Mouse (Mus musculus) left cerebral cortex, postnatal 36 days (tissue): ENCODE results near the gene Hdc. TPM values are rescaled to one million over a fixed set of nuclear protein-coding genes. Genes with fewer than 3 reads are reported as not detected.

Source experiments
- DNase-seq, 2 experiments: peaks; one replicate each; pipeline ENCODE4 v3.0.0; 2021 to 2022; ENCODE audit warnings: low spot score in 2 of 2, mixed read lengths in 1 of 2
- intact Hi-C: fragments of 180-260 bp; cut with DNase I; formaldehyde crosslinking; loops from one replicate; pipeline ENCODE4 v1.15.1; 2025
- total RNA-seq, 2 experiments: library from RNA; stranded (reverse); gene quantifications; 2 replicates each; pipeline ENCODE4 v1.2.3; 2021

Gene Hdc
- total RNA-seq, 2 experiments from 2014 or later, result 0.20 to 0.76 TPM

DNA sequence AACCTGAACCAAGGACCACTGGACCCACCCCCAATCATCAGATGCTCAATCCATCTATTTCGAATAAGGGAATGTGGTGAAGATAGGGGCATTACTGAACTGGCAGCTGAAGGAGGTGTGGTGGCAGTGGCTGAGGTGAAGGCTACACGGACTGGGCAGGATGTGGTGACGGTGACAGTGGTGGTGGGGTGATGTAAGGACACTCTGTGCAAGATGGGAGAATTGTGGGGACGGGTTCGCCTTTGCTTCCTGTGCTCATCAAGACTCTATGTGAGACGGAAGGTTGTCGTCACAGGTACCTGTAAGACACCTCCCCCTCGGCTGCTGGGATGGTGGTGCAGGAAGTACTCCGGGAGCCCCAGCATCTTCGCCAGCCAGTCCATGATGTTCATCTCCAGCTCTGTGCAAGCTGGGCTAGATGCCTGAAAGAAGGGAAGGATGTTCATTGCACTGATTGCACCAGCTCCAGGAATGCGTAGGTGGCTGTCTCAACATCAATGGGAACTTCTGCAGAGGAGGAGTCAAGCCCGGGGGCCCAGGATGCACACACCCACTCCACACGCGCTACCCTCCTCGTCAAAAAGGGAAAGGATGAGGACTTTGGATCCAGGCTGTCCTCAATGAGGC is 12.9 kb downstream of the Hdc start:
- intact Hi-C loops, result no loop called here
- no peak for DNase-seq

DNA sequence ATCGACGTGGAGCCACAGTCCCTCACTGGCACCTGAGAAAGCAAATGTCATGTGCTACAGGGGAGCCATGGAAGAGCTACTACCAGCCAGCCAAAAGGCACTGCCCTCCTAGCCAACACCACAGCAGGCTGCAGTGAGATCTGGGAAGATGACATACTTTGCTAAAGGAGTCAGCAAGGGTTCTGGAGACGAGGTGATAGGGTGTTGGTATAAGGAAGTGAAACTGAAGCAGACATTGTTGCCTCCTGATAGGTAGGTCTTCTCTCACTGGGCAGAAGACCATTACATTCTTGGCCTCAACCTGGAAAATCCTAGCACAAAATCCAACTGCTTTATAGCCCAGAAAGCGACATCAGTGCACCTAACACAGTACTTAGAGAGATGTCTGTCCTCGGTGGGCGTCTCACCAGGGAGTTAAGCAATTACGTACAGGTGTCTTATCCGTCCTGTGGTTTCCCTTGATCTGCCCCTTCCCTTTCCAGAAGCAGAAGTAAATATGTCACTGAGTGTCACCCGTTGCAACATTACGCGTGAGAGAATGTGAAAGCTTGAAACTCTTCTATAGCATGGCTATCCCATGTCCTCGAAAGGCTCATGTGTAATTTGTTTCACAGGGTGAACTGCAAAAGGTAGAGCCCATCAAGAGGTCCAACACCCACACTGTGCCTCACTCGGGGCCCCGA is 17.0 kb downstream of the Hdc start:
- intact Hi-C loops, result no loop called here
- no peak for DNase-seq

DNA sequence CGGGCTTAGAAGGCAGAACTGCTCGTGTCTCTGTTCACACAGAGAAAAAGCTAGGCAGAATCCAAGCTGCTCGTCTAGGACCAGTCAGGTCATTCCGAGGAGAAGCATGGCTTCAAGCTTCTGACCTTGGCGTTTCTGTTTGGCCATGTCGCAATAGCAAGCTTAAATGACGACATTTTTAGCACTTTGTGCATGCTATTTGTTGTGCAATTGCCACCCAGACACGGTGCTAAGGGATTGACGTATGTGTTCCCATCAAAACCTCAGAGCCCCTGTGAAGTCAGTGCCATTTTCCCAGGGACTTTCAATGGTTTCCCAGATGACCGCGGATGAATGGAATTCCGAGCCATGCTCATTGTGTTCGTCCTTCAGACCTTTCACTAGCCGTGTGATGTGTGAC is 18.6 kb downstream of the Hdc start:
- intact Hi-C loops, result no loop called here
- no peak for DNase-seq

DNA sequence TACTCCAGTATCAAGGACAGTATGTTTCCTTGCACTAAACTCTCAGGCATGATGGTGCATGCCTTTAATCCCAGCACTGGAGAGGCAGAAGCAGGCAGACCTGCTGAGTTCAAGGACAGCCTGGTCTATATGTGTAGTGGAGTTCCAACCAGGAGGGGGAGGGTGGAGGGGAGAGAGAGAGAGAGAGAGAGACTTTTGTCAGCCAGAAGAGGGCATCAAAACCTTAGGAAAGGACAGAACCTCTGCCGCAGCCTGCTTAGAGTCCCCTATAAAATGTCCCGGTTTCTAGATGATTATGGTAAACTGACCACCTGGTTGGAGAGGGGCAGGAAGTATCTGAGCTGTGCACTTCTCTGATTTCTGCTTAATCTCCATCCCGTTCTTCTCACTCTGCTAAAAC is 20.1 kb downstream of the Hdc start:
- DNase-seq, result no peak

DNA sequence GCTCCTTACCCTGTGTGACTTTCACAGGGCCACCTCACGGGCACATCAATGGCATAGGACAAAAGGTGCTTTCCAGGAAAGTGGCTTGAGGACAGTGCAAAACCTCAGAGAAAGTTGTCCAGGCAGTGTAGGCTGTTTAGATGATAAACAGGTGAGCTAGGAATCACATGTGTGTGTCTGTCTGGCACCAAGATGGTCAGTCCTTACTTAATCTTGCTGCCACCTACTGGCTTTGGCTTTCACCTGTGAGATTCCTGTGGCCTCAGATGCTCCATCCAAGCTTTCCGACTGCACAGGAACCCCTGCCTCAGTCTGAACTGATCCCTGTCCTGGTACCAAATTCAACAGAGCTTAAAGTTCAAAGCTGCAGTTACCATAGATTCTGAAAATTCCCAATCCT is 20.7 kb downstream of the Hdc start:
- no peak for DNase-seq
- intact Hi-C loops, result loop anchor here (5.0 to 10.0 kb wide), 2 partner anchors 64 to 406 kb away; partner anchors contain the start of gene Ap4e1

More for the DNA sequence above, 20.1 kb downstream of the Hdc start:
- intact Hi-C loops, result loop anchor here (5.0 to 10.0 kb wide), 2 partner anchors 63 to 406 kb away; partner anchors contain the start of gene Ap4e1

DNA sequence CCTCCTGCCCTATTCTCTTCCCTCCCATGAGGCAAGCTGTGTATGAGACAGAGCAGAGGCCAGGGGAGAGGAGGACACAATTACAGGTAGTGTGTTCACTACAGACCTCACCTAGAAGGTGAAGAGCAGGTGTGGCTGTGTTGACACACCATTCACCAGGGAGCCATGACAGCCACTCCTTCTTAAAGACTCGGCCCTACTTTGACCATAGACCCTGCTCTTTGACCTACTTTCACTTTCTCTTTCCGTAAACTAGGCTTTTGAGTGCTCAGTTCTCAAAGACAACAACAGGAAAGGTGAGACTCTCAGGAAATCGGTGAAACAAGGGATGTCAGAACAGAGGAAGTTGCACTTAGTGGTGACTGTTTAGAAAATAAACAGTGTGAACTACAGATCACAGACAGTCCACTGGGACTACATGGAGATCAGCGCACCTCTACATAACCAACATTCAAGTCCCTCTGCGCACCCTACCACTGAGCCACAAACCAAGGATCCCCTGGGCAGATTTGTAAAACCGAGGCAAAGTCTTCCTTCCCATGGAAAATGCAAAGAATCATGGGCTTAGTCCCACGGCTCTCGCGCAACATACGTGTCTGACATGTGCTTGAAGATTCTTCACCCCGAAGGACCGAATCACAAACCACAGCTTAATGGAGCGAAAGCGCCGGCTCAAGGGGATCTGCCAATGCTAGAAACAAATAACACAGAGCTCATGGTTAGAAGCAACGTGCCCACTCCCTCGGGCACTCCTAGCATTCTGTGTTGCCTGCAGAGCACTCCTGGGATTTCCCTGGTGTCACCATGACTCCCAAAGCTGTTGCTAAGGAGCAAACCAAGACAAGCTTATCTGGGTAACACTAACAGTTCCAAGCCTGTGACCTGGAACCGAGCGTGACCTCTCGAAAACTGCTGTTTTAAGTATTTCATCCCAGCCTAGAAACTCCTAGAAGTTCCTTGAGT is 21.5 kb downstream of the Hdc start:
- no peak for DNase-seq
- intact Hi-C loops, result loop anchor here (5.0 to 10.0 kb wide), 2 partner anchors 65 to 407 kb away; partner anchors contain the start of gene Ap4e1

DNA sequence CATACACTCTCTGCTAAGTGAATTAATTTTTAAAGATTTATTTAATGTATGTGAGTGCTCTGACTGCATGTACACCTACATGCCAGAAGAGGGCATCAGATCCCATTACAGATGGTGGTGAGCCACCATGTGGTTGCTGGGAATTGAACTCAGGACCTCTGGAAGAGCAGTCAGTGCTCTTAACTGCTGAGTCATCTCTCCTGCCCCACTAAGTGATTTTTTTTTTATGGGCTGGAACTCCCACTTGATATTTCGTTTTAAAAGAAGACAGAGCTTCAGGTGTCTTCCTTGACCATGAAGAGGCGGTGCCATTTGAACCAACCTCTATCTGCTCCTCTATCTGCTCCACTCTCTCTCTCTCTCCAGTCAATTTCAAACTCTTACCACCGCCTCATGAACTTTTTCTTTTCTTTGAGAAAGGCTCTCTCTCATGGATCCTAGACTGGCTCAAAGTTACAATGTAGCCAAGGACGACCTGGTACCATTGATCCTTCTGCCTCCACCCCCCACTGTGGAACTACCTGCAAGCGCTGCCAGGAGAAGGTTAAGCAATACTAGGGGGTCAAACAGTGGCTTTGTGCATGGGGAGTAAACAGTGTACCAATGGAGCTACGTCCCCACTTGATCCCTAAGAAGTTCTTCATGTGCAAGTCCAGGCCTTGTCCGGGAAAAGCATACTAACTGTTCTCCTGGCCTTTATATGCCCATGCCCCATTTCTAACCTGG is 22.6 kb downstream of the Hdc start:
- intact Hi-C loops, result loop anchor here (5.0 to 10.0 kb wide), 2 partner anchors 66 to 408 kb away; partner anchors contain the start of gene Ap4e1
- no peak for DNase-seq

DNA sequence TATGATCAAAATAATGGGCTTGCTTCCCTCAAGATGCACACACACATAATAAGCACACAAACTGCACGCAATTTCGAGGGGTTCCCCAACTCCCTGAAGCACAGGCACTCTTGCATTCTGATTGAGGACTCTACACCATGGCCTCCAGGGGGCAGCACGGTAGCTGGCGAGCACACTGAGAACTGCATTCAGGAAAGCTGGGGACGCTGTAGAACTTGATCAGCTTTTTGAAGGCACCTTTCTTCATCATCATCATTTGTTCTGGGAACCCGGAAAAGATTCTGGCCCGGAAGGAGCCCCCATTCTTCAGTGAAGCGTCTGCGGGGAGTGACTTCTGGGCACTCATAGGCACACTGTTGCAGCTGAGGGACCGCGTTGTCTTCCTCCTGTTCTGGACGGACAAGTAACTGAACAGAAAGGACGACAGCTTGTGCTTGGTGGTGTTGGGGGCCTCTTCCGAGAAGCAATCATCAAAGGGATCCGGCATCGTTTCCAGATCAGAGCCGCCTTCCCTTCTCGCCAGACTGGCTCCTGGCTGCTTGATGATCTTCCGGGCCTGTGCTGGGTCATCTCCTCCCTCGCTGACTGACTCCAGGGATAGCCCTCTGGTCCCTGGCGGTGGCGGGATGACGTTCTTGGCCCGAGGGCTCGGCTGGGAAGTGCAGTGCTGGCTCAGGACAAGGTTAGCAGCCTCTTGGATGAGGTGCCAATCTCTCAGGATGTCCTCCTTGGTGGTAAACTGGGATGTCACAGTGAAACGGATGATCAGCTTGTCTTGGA is 25.1 kb downstream of the Hdc start:
- intact Hi-C loops, result loop anchor here (10.0 kb wide), 1 partner anchor 411 kb away; the partner anchor contains the start of gene Ap4e1
- DNase-seq, result peak; percentile 39 to 49

DNA sequence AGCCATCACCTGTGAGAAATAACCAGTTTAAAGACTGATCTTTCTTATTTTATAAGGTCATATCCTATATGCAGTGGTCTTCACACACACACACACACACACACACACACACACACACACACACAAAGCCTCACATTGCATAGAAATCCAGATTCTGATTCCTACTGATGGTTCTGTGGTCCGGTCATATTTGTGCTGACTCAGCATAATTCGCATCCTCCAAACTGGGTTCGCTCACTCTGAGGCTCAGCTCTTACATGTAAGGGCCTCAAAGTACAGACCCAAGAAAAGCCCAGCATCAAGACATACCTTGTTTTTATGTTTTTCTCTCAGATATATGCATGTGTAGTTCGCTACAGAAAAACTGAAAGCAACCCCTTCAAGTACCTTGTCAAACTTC is 27.8 kb downstream of the Hdc start:
- intact Hi-C loops, result loop anchor here (10.0 kb wide), 1 partner anchor 413 kb away; the partner anchor contains the start of gene Ap4e1

DNA sequence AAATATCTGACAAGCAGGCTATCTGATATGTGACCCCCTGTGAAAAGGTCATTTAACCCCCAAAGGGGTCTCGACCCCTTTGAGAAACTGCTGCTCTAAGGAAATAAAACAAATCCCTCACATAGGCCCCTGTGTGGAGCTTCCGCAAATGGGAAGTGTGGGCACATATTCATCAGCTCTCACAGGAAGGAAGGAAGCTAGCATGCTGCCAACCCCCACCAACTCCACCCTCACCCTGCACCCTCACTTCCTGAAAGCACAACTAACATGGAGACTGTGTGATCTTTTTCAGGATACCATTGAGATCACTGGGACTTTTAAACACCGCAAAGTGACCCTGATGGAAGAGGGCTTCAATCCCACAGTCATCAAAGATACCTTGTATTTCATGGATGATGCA is 31.6 kb downstream of the Hdc start:
- no peak for DNase-seq
- intact Hi-C loops, result no loop called here

More for the DNA sequence above, 27.8 kb downstream of the Hdc start:
- DNase-seq, result no peak

DNA sequence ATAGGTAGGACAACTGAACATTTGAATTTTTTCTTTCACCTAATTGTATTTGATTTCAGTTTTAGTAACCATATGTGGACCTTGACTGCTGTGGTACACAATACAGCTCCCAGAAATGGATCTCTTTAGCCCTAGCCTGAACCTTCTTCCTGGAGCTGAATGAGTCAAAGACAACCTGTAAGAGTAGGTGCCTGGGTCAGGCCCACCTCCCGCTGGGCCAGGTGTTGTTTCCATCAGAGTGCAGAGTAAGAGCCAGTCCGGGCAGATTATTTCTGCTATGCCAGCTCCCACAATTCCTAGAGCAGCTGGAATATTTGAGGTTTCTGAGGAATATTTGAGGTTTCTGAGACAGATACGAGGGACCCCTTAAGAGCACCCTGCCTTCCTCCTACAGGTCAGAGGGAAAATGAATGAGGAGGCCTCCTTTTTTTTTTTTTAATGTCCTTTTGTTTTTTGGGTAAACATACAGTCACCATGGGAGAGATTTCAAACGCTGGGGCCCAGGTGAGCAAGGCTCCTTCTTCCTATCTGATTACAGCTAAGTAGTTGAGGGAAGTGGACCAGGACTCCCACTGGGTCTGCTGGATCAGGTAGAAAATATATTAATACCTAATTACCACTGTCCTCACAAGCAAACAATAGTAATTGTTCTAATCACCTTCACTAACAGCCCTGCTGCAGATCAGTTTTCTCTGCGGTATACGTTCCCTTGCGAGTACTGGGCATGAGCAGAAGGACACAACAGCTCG is 34.3 kb downstream of the Hdc start:
- intact Hi-C loops, result no loop called here
- no peak for DNase-seq

DNA sequence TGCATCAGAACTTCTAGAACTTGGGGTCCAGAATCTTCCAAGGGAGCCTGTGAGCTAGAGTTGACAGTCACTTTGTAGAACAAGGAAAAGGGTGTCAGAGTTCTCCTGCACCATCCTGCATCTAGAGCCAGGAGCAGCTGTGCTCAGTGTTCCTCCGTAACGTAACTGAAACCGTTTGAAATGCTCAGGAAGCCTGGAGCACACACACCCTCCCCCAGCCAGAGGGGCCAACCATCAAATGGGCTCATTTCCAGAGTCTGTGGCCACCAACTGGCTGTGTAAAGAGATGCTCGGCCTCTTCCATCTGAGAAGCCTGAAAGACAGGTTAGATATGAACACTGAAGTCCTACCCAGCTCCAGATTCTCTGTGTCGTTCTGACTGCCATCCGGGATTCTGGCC is 35.1 kb downstream of the Hdc start:
- no peak for DNase-seq
- intact Hi-C loops, result no loop called here

DNA sequence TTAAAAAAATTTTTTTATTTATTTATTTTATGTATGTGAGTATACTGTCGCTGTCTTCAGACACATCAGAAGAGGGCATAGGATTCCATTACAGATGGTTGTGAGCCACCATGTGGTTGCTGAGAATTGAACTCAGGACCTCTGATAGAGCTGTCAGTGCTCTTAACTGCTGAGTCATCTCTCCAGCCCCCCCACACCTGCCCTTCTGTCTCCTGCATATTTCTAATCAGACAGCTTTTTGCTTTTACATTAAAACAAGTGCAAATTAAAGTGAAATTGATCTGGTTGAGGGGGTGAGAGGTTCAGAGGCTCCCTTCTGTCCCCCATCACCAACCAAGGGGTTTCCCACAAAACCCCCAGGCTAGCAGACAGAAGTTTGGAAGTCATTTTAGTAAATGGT is 39.8 kb downstream of the Hdc start:
- DNase-seq, result no peak
- intact Hi-C loops, result no loop called here

DNA sequence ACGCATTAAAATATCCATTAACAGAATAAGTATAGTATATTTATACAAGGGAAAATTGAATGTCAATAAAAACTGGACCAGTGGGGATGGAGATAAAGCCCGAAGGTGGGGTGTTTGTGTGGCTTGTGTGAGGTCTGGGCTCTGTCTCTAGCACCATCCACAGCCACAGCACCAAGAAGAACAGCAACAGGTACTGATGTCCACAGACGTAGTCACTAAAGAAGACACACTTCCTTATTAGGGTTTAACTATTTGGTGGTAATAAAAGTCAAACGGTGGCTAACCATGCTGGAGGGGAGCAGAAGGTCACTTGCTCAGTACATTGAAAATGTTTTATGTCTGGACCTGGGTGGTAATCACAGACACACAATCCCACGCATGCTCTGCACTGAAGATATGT is 41.7 kb downstream of the Hdc start:
- intact Hi-C loops, result no loop called here

DNA sequence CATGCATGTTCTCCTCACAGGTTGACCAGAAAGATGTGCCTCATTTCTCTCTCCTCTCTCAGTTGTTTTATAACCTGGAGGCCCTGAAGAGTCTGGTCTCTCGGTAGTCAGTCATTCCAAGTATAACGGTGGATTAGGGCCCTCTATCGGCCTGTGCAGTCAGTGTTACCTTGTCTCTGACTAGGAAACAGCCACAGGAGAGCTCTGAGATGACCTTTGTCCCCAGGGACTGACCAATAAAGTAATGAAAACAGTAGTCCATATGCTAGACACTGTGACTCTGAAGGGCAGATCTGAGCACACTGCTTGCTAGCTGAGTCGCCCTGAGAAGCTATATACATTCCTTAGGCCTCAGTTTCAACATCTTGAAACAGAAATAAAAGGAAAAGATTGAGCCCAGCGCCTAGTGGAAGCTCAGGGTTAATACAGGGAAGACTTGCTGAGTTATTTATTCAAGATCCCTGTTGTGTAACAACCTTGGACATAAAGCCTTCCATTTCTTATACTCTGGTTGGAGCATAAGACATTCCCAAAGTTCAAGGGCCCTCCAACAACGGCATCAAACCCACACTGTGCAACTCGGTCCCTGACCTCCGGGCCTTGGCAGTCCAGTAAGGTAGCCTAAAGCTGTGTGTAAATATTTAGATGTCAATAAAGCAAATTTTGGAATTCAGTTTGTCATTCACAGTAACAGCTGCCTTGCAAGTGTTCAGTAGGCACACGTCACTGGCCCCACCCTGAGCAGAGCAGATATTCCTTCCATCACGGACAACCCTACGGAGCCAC is 43.5 kb downstream of the Hdc start:
- DNase-seq, result no peak
- intact Hi-C loops, result no loop called here

More for the DNA sequence above, 41.7 kb downstream of the Hdc start:
- DNase-seq, result no peak

DNA sequence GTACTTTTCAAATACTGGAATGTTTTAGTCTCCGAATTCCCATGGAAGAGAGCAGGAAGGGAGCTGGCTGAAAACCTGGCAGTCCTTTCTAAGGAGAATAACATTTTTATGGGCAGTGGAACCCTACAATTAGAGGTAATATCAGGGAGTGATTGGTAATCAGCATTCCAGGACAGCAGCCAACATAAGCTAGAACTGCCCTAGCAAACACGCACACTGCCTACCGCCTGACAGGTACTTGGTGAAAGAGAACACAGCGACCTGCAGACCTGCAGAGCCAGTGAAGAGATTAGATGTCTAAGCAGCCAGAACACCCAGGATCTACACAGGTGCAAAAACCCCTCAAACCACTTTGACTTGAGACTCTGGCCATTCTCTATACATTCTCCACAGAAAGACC is 46.4 kb downstream of the Hdc start:
- intact Hi-C loops, result no loop called here
- no peak for DNase-seq

DNA sequence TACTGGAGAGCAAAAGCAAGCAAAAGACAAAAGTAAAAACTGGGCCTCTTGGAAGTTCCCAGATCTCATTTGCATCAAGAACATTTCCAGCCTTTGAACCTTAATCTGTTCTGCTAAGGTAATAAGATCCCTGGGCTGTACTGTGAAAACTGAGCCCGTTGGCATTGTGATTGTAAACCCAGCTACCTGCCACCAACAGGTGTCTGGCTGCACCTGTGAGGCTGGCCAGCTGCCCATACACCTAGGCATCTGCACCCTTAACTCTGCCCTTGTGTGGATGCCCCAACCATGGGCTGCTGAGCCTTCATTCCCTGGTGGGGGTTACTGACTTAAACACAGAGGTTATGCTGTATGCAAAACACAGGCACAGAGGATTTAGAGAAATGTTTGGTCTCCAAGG is 46.9 kb downstream of the Hdc start:
- no peak for DNase-seq
- intact Hi-C loops, result no loop called here
